Comparison of ENCODE assay signal across 8 mouse cellular contexts in the genomic region with DNA sequence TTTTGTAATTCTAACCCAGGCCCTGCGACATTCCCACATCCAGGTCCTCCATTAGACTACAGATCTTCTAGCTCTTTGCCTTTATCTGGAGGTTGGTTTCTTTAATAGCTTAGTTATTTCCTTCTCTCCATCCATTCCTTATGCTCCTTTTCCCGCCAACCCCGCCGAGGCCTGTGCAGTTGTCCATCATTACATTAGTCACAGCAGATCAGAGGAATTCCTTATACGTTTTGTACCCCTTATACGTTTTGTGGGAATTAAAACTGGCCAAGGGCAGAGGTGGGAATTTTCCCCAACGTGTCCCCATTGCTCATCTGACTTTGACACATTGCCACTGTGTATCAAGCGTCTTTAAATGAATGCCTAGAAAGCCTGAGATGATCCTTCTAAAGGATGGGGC. TPM values are rescaled to one million over a fixed set of nuclear protein-coding genes. Genes with fewer than 3 reads are reported as not detected.
A peak's percentile ranks its signal among the peaks of the same experiment; 100 is the strongest.
DNase-seq lines count a peak whose midpoint lies in the region; ATAC-seq and TF ChIP-seq lines count a peak whose summit lies in the region.

No protein-coding gene starts in this region.

- TF ChIP-seq CTCF in heart, adult 2 months (IDR thresholded peaks at IDR 0.05), result no peak
- no peak for TF ChIP-seq CTCF in spleen, adult 2 months (IDR thresholded peaks at IDR 0.05; ENCODE audit: extremely low read depth, insufficient read depth, insufficient read length, insufficient replicate concordance)
- TF ChIP-seq CTCF in stomach, postnatal 0 days (IDR thresholded peaks at IDR 0.05; ENCODE audit: low read depth), result no peak

- no peak for TF ChIP-seq POLR2A in heart, adult 2 months (IDR thresholded peaks at IDR 0.05; ENCODE audit: insufficient read depth, low read depth, low read length)
- TF ChIP-seq POLR2A in spleen, adult 2 months (IDR thresholded peaks at IDR 0.05; ENCODE audit: low read depth, low read length), result no peak

- no peak for TF ChIP-seq EP300 in heart, adult 2 months (IDR thresholded peaks at IDR 0.05; ENCODE audit: insufficient read depth, low read depth, low read length)
- no peak for TF ChIP-seq EP300 in stomach, postnatal 0 days (optimal IDR thresholded peaks at IDR 0.05)

- H3K4me1 ChIP-seq in heart, adult 2 months (ENCODE audit: control insufficient read depth, insufficient read depth, low read length), result peaks cover 3% of the 10 kb centered on the region
- no peaks in the 10 kb centered on the region; the same call in 1 of the 2 replicates for H3K4me1 ChIP-seq in spleen, adult 2 months (ENCODE audit: control insufficient read depth, insufficient read depth, insufficient read length)
- peaks cover 10% of the 10 kb centered on the region; the same call in 1 of the 2 replicates for H3K4me1 ChIP-seq in limb, embryonic 15.5 days
- no peaks in the 10 kb centered on the region for H3K4me1 ChIP-seq in stomach, postnatal 0 days (replicated peaks; ENCODE audit: control insufficient read depth, insufficient read depth)

- DNase-seq in heart, adult 2 months, result no peak
- DNase-seq in heart, adult 8-10 months (ENCODE audit: low spot score), result no peak
- no peak for DNase-seq in spleen, adult 2 months (ENCODE audit: low read depth in 1 of 2, low spot score in 2 of 2)
- DNase-seq in spleen, postnatal 14 days (ENCODE audit: low spot score in 2 of 2), result no peak
- DNase-seq in stomach, postnatal 0 days (ENCODE audit: low spot score), result no peak
- DNase-seq in gastrocnemius, postnatal 14 days, result no peak
- no peak for DNase-seq in urinary bladder, postnatal 36 days (ENCODE audit: low spot score in 2 of 2)

- H3K79me2 ChIP-seq in heart, adult 2 months (replicated peaks; ENCODE audit: control insufficient read depth, insufficient read depth, low read length), result no peaks in the 10 kb centered on the region

- H3K27me3 ChIP-seq in heart, adult 2 months (ENCODE audit: control insufficient read depth, insufficient read depth, low read length), result 0 out of 2 replicates have a peak, but pooled peaks cover 1% of the 10 kb centered on the region
- no peaks in the 10 kb centered on the region for H3K27me3 ChIP-seq in spleen, adult 2 months (ENCODE audit: control insufficient read depth, insufficient read depth, low read length)
- H3K27me3 ChIP-seq in limb, embryonic 15.5 days, result peaks cover 7% of the 10 kb centered on the region; the same call in 1 of the 2 replicates
- H3K27me3 ChIP-seq in stomach, postnatal 0 days (ENCODE audit: control insufficient read depth, insufficient read depth, low read length), result no peaks in the 10 kb centered on the region

- peak overlapping the region; percentile 45 for H3K4me2 ChIP-seq in limb, embryonic 15.5 days
- H3K4me2 ChIP-seq in stomach, postnatal 0 days (replicated peaks; ENCODE audit: low read depth), result peak overlapping the region; percentile 58

- H3K4me3 ChIP-seq in heart, adult 2 months, result peak overlapping the region; percentile 76
- H3K4me3 ChIP-seq in spleen, adult 2 months (ENCODE audit: extremely low read depth, insufficient read depth, insufficient read length), result peak overlapping the region; percentile 83; the same call in 1 of the 2 replicates
- peak overlapping the region; percentile 72 for H3K4me3 ChIP-seq in limb, embryonic 15.5 days
- peak overlapping the region; percentile 64 for H3K4me3 ChIP-seq in stomach, postnatal 0 days (ENCODE audit: low read depth, low read length)

- no peaks in the 10 kb centered on the region for H3K9me3 ChIP-seq in limb, embryonic 15.5 days
- no peaks in the 10 kb centered on the region for H3K9me3 ChIP-seq in stomach, postnatal 0 days (ENCODE audit: control insufficient read depth, low read length)

- no peak overlapping the region; the same call in 1 of the 2 replicates for H3K27ac ChIP-seq in heart, adult 2 months
- no peak overlapping the region for H3K27ac ChIP-seq in spleen, adult 2 months (ENCODE audit: insufficient read depth, low read length)
- H3K27ac ChIP-seq in limb, embryonic 15.5 days, result no peak overlapping the region
- no peak overlapping the region for H3K27ac ChIP-seq in stomach, postnatal 0 days (replicated peaks)

- no peak for ATAC-seq in limb, embryonic 15.5 days (ENCODE audit: insufficient number of reproducible peaks, low FRiP score, low TSS enrichment, low read depth)
- peak; percentile 17; the same call in 1 of the 2 replicates for ATAC-seq in stomach, postnatal 0 days (ENCODE audit: low FRiP score, low TSS enrichment)

- WGBS in heart, adult 2 months, result 60% methylated on average over 8 of the region's 8 CpGs
- WGBS in spleen, adult 2 months, result 79% methylated on average over 8 of the region's 8 CpGs
- WGBS in limb, embryonic 15.5 days, result 43% methylated on average over 8 of the region's 8 CpGs
- 47% methylated on average over 8 of the region's 8 CpGs for WGBS in stomach, postnatal 0 days

- intact Hi-C loops in heart, adult 2 months (cut with DNase I), result loop anchor here (10.0 kb wide), 1 partner anchor 395 kb away; a partner anchor contains a TSS
- intact Hi-C loops in gastrocnemius, postnatal 14 days (cut with DNase I; ENCODE audit: low total_unique reads), result no loop called here

- H3K36me3 ChIP-seq in heart, adult 2 months (ENCODE audit: control insufficient read depth, insufficient read depth, low read length), result peaks cover 10% of the 10 kb centered on the region
- H3K36me3 ChIP-seq in spleen, adult 2 months (ENCODE audit: control insufficient read depth, insufficient read depth, low read length), result no peaks in the 10 kb centered on the region
- H3K36me3 ChIP-seq in limb, embryonic 15.5 days, result no peaks in the 10 kb centered on the region
- H3K36me3 ChIP-seq in stomach, postnatal 0 days (ENCODE audit: control insufficient read depth, insufficient read depth, low read length), result no peaks in the 10 kb centered on the region

- H3K9ac ChIP-seq in heart, adult 2 months (ENCODE audit: low read depth, low read length), result no peak overlapping the region
- no peak overlapping the region for H3K9ac ChIP-seq in limb, embryonic 15.5 days
- peak overlapping the region; percentile 18; the same call in 1 of the 2 replicates for H3K9ac ChIP-seq in stomach, postnatal 0 days (ENCODE audit: low read length)

RNA-seq across cellular contexts. Expression of a gene that starts 0.3 kb away (rescaled TPM):
- total RNA-seq in heart, adult 2 months (2021), result not detected
- 0.33 TPM in 1 of 2 replicates, not detected in the other for polyA plus RNA-seq in heart, adult 2 months (2012; rRNA removed)
- not detected for total RNA-seq in heart, adult 8-10 months (2022)
- polyA plus RNA-seq in spleen, adult 2 months (2012; rRNA removed), result not detected in 2 replicates
- not detected in 2 replicates for polyA plus RNA-seq in limb, embryonic 15.5 days (2015; fragmentation: Nextera tagmentation; extraction: Ambion mirVana)
- polyA plus RNA-seq in stomach, postnatal 0 days (2015; fragmentation: Nextera tagmentation; extraction: Ambion mirVana), result 0.05 TPM in 1 of 2 replicates, not detected in the other
- not detected for total RNA-seq in gastrocnemius, postnatal 14 days (2021)

RNA-seq across cellular contexts. Expression of a gene that starts 0.6 kb away (rescaled TPM):
- total RNA-seq in heart, adult 2 months (2021), result 10 to 100 TPM; 27.1 to 36.1 TPM
- 6.7 and 19.5 TPM in 2 replicates for polyA plus RNA-seq in heart, adult 2 months (2012; rRNA removed)
- 10 to 100 TPM; 25.3 to 35.4 (median 32.6) TPM for total RNA-seq in heart, adult 8-10 months (2022)
- polyA plus RNA-seq in spleen, adult 2 months (2012; rRNA removed), result 1.8 and 1.9 TPM in 2 replicates
- polyA plus RNA-seq in limb, embryonic 15.5 days (2015; fragmentation: Nextera tagmentation; extraction: Ambion mirVana), result 41.3 and 43.7 TPM in 2 replicates
- polyA plus RNA-seq in stomach, postnatal 0 days (2015; fragmentation: Nextera tagmentation; extraction: Ambion mirVana), result 24.8 and 24.9 TPM in 2 replicates
- 10 to 100 TPM; 12.5 to 17.2 TPM for total RNA-seq in gastrocnemius, postnatal 14 days (2021)

RNA-seq across cellular contexts. Expression of a gene that starts 39.3 kb away (rescaled TPM):
- total RNA-seq in heart, adult 2 months (2021), result not detected
- not detected in 2 replicates for polyA plus RNA-seq in heart, adult 2 months (2012; rRNA removed)
- total RNA-seq in heart, adult 8-10 months (2022), result not detected
- not detected in 2 replicates for polyA plus RNA-seq in spleen, adult 2 months (2012; rRNA removed)
- 0.22 TPM in 1 of 2 replicates, not detected in the other for polyA plus RNA-seq in limb, embryonic 15.5 days (2015; fragmentation: Nextera tagmentation; extraction: Ambion mirVana)
- not detected in 2 replicates for polyA plus RNA-seq in stomach, postnatal 0 days (2015; fragmentation: Nextera tagmentation; extraction: Ambion mirVana)
- total RNA-seq in gastrocnemius, postnatal 14 days (2021), result not detected

RNA-seq across cellular contexts. Expression of a gene that starts 43.1 kb away (rescaled TPM):
- total RNA-seq in heart, adult 2 months (2021), result not detected
- not detected in 2 replicates for polyA plus RNA-seq in heart, adult 2 months (2012; rRNA removed)
- total RNA-seq in heart, adult 8-10 months (2022), result not detected
- polyA plus RNA-seq in spleen, adult 2 months (2012; rRNA removed), result not detected in 2 replicates
- polyA plus RNA-seq in limb, embryonic 15.5 days (2015; fragmentation: Nextera tagmentation; extraction: Ambion mirVana), result not detected in 2 replicates
- 0.04 TPM in 1 of 2 replicates, not detected in the other for polyA plus RNA-seq in stomach, postnatal 0 days (2015; fragmentation: Nextera tagmentation; extraction: Ambion mirVana)
- total RNA-seq in gastrocnemius, postnatal 14 days (2021), result not detected
